Mouse (Mus musculus) heart, embryonic 10.5 days (tissue): ENCODE measurements around the gene St5. TPM values are rescaled to one million over a fixed set of nuclear protein-coding genes. Genes with fewer than 3 reads are reported as not detected.

Source experiments
- DNase-seq: peaks from one replicate; pipeline ENCODE4 v3.0.0-alpha.2; 2017; ENCODE audit warnings: low spot score
- H3K27ac ChIP-seq: fragments of 300-500 bp; sonication (generic); 2 replicates; pipeline ENCODE4 v1.5.1; 2016; ENCODE audit warnings: mild to moderate bottlenecking
- H3K27me3 ChIP-seq: fragments of 300-500 bp; sonication (generic); 2 replicates; pipeline ENCODE4 v1.6.1; 2016; ENCODE audit warnings: mild to moderate bottlenecking; ENCODE audit not compliant: poor library complexity, insufficient read depth, severe bottlenecking
- H3K36me3 ChIP-seq: fragments of 300-500 bp; sonication (generic); 2 replicates; pipeline ENCODE4 v1.6.1; 2016; ENCODE audit warnings: mild to moderate bottlenecking, moderate library complexity
- H3K4me1 ChIP-seq: fragments of 300-500 bp; sonication (generic); 2 replicates; pipeline ENCODE4 v1.6.1; 2016; ENCODE audit warnings: mild to moderate bottlenecking
- H3K4me3 ChIP-seq: fragments of 300-500 bp; sonication (generic); 2 replicates; pipeline ENCODE4 v1.5.1; 2016; ENCODE audit warnings: mild to moderate bottlenecking, moderate library complexity
- H3K9me3 ChIP-seq: fragments of 300-500 bp; sonication (generic); 2 replicates; pipeline ENCODE4 v1.6.1; 2016; ENCODE audit warnings: mild to moderate bottlenecking, moderate library complexity
- WGBS: fragments of 180-500 bp; shearing (Covaris S2); methylation state at CpG from one replicate; pipeline ENCODE4 v1.1.7; 2016; 5-methylcytosine and 5-hydroxymethylcytosine counted together
- polyA plus RNA-seq: library from polyadenylated mRNA; unstranded; fragments of >200 nt; fragmentation: Nextera tagmentation; extraction: Ambion mirVana; gene quantifications from 2 replicates; pipeline ENCODE4 v1.2.1, GENCODE M21; 2016

St5 gene
- polyA plus RNA-seq, 1 experiment from 2014 or later, result 39.9 TPM

DNA sequence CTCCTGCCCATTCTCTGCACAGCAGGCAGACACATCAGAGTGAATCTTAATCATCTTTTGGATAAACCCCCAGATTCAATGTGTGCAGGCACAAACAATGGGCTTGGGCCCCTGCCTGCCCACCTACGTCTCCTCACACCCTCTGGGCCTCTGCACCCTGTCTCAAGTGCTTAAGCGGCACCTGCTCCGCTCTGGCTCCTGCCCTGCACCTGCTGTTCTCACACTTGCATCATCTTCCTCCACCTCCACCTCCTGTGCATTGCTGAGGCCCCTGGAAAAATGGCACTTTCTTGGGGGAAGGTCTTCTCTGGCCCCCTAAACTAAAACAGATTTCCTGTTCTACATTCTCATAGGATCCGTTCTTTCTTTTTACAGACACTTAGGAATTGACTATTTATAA is 169.5 kb downstream of the St5 start:
- Histone ChIP-seq H3K27me3 (no peaks in the 10 kb centered on the region), H3K4me1 (peaks cover 18% of the 10 kb centered on the region), H3K27ac (no peak overlapping the region), H3K4me3 (no peak overlapping the region), H3K36me3 (peaks cover 86% of the 10 kb centered on the region), H3K9me3 (no peaks in the 10 kb centered on the region)
- WGBS, result 87% methylated on average over 4 of the region's 4 CpGs
- DNase-seq, result no peak

DNA sequence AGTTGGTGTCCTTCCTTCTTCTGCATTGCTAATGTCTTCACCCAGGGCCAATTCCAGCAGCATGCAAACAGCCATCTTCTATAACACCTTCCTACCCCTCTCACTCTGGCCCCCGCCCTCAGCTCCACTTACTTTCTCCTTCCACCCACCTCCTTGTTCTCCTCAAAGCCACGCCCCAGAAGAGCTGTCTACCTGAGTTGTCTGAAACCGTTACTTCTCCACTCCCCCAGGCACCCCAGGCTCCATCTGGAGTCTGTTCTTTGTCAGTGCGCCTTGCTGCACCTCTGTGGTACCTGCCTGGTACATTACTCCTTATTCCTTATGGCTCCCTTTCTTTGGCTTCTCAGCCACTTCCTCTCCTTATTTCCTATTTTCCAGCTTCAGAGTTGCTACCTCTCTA is 170.3 kb downstream of the St5 start:
- no peak for DNase-seq
- 77% methylated on average over 4 of the region's 4 CpGs for WGBS
- no peak overlapping the region for H3K4me3 ChIP-seq
- H3K36me3 ChIP-seq, result peaks cover 80% of the 10 kb centered on the region
- no peak overlapping the region for H3K27ac ChIP-seq
- H3K4me1 ChIP-seq, result peaks cover 21% of the 10 kb centered on the region
- H3K9me3 ChIP-seq, result no peaks in the 10 kb centered on the region
- H3K27me3 ChIP-seq, result no peaks in the 10 kb centered on the region

DNA sequence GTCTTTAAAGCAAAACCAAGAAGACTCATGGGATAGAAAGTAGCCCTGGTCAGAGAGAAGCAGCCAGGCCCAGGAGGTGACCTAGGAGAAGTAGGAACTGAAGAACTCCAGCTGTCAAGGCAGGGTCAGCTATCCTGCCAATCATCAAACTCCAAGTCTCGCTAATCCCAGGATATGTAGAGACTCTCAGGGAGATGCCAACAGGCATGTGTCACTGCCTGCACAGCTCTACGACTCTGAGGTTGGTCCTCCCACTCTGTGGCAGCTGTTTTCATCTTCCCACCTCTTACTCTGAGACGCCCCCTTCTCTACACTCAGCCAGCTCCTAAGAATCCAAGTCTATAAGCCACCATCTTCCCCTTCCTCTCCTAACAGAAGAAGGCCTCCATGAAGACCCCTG is 170.7 kb downstream of the St5 start:
- Histone ChIP-seq H3K27ac (no peak overlapping the region), H3K9me3 (no peaks in the 10 kb centered on the region), H3K4me3 (no peak overlapping the region), H3K36me3 (peaks cover 79% of the 10 kb centered on the region), H3K27me3 (no peaks in the 10 kb centered on the region), H3K4me1 (peaks cover 21% of the 10 kb centered on the region)
- WGBS, result 57% methylated on average over 3 of the region's 3 CpGs
- DNase-seq, result no peak

DNA sequence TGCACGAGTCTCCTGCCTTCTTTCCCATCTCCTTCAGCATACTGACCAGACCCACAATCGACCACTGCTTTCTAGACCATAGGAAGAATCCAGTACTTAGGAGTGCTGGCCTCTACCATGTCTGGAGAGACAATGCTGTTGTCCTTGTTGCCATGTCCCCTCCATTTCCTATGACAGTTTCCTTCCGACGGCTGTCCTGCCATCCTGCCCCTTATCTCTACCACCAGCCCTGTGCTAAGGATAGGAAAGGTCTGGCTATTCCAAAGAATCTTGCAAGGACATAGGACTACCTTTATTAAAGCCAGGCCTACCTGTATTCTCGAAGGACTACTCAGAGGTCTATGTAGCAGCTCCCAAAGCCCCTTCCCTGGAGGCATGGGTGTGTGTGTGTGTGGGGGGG is 171.9 kb downstream of the St5 start:
- Histone ChIP-seq H3K9me3 (no peaks in the 10 kb centered on the region), H3K4me1 (peaks cover 25% of the 10 kb centered on the region), H3K27ac (0 out of 2 replicates have a peak overlapping the region, but pooled peaks have one; percentile 6), H3K4me3 (no peak overlapping the region), H3K36me3 (peaks cover 77% of the 10 kb centered on the region), H3K27me3 (no peaks in the 10 kb centered on the region)
- WGBS, result 54% methylated on average over 5 of the region's 5 CpGs
- DNase-seq, result no peak

GRCm38 (mm10) chr7:109529741-109530140 is 173.7 kb downstream of the St5 start:
- 86% methylated on average over 2 of the region's 2 CpGs for WGBS
- Histone ChIP-seq H3K36me3 (peaks cover 72% of the 10 kb centered on the region), H3K27ac (no peak overlapping the region), H3K4me3 (no peak overlapping the region), H3K4me1 (peaks cover 32% of the 10 kb centered on the region), H3K27me3 (no peaks in the 10 kb centered on the region), H3K9me3 (no peaks in the 10 kb centered on the region)
- DNase-seq, result no peak

DNA sequence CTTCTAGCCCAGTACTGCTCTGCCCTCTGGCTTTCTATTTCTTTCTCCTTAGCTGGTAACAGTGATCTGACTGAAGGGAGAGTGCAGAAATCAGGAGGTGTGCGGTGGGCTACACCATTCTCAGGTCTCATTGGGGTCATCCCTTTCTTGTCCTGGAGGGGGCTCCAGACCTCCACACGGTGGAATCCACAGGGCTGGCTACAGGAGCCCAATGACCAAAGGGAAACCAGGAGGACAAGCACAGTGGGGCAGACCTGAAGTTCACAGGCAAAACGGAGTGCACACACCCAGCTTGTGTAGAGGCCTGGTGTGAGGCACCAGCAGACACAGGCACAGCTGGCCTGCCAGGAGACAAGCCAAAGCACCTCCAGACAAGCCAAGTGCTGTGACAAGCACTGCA is 175.0 kb downstream of the St5 start:
- H3K4me1 ChIP-seq, result peaks cover 32% of the 10 kb centered on the region
- H3K36me3 ChIP-seq, result peaks cover 74% of the 10 kb centered on the region
- H3K27ac ChIP-seq, result 0 out of 2 replicates have a peak overlapping the region, but pooled peaks have one; percentile 24
- peak; percentile 84 for DNase-seq
- WGBS, result 20% methylated on average over 3 of the region's 3 CpGs
- H3K27me3 ChIP-seq, result no peaks in the 10 kb centered on the region
- H3K4me3 ChIP-seq, result no peak overlapping the region
- H3K9me3 ChIP-seq, result no peaks in the 10 kb centered on the region

DNA sequence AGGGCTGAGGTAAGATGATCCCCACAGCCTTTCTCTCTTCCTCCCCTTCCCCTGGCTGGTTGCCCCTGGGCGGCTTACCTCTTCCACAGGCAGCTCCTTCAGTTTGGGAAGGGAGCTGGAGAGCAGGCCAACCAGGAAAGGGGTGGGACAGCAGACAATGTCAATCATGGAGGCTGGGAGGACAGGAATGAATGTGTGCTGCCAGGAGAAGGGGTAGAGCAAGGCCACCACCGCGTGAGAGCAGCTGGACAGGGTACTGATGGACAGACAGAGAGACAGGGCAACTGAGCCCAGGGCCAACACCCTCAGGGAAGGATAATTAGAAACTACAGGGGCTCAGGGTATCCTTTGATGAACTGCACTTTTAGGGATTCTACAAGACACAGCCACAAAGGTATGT is 175.9 kb downstream of the St5 start:
- Histone ChIP-seq H3K4me3 (no peak overlapping the region), H3K4me1 (peaks cover 24% of the 10 kb centered on the region), H3K27me3 (no peaks in the 10 kb centered on the region), H3K9me3 (no peaks in the 10 kb centered on the region), H3K27ac (no peak overlapping the region), H3K36me3 (peaks cover 76% of the 10 kb centered on the region)
- DNase-seq, result no peak
- WGBS, result 74% methylated on average over 3 of the region's 3 CpGs

GRCm38 (mm10) chr7:109525740-109526663 is 177.4 kb downstream of the St5 start:
- no peak for DNase-seq
- no peak overlapping the region for H3K4me3 ChIP-seq
- peaks cover 78% of the 10 kb centered on the region for H3K36me3 ChIP-seq
- H3K27me3 ChIP-seq, result no peaks in the 10 kb centered on the region
- 55% methylated on average over 16 of the region's 16 CpGs for WGBS
- peak overlapping the region; percentile 42; the same call in 1 of the 2 replicates for H3K27ac ChIP-seq
- no peaks in the 10 kb centered on the region for H3K9me3 ChIP-seq
- peaks cover 17% of the 10 kb centered on the region for H3K4me1 ChIP-seq

DNA sequence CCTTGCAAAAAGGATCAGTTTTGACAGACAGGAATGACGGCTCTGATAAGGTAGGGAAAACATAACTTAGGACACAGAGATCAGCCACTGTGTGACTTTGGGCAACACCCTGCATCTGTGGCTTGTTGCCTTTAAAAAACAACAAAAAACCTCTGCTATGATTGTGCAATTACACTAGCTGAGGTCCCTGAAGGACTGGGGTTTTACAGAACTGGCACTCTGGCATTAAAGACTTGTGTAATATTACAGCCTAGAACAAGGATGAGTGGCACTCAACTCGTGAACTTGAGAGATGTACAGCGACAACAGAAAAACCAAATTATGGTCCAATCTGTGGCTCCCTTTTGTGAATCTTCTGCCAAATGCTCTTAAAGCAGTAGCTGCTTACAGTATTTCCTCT is 178.6 kb downstream of the St5 start:
- 86% methylated on average over 3 of the region's 3 CpGs for WGBS
- peaks cover 28% of the 10 kb centered on the region for H3K4me1 ChIP-seq
- H3K27ac ChIP-seq, result no peak overlapping the region
- H3K27me3 ChIP-seq, result no peaks in the 10 kb centered on the region
- DNase-seq, result no peak
- no peak overlapping the region for H3K4me3 ChIP-seq
- H3K9me3 ChIP-seq, result no peaks in the 10 kb centered on the region
- H3K36me3 ChIP-seq, result peaks cover 75% of the 10 kb centered on the region

GRCm38 (mm10) chr7:109524442-109524744 is 179.0 kb downstream of the St5 start:
- peaks cover 28% of the 10 kb centered on the region for H3K4me1 ChIP-seq
- H3K27ac ChIP-seq, result no peak overlapping the region
- no peak overlapping the region for H3K4me3 ChIP-seq
- DNase-seq, result no peak
- no peaks in the 10 kb centered on the region for H3K27me3 ChIP-seq
- no peaks in the 10 kb centered on the region for H3K9me3 ChIP-seq
- peaks cover 71% of the 10 kb centered on the region for H3K36me3 ChIP-seq

GRCm38 (mm10) chr7:109523741-109524441 is 179.5 kb downstream of the St5 start:
- H3K9me3 ChIP-seq, result no peaks in the 10 kb centered on the region
- no peak overlapping the region for H3K27ac ChIP-seq
- peaks cover 71% of the 10 kb centered on the region for H3K36me3 ChIP-seq
- DNase-seq, result no peak
- no peaks in the 10 kb centered on the region for H3K27me3 ChIP-seq
- H3K4me3 ChIP-seq, result no peak overlapping the region
- peaks cover 28% of the 10 kb centered on the region for H3K4me1 ChIP-seq
- 64% methylated on average over 6 of the region's 6 CpGs for WGBS

GRCm38 (mm10) chr7:109523304-109523703 is 180.1 kb downstream of the St5 start:
- no peak for DNase-seq
- H3K27me3 ChIP-seq, result no peaks in the 10 kb centered on the region
- H3K4me3 ChIP-seq, result no peak overlapping the region
- peaks cover 71% of the 10 kb centered on the region for H3K36me3 ChIP-seq
- no peaks in the 10 kb centered on the region for H3K9me3 ChIP-seq
- WGBS, result 64% methylated on average over 2 of the region's 2 CpGs
- H3K27ac ChIP-seq, result no peak overlapping the region
- H3K4me1 ChIP-seq, result peaks cover 25% of the 10 kb centered on the region

DNA sequence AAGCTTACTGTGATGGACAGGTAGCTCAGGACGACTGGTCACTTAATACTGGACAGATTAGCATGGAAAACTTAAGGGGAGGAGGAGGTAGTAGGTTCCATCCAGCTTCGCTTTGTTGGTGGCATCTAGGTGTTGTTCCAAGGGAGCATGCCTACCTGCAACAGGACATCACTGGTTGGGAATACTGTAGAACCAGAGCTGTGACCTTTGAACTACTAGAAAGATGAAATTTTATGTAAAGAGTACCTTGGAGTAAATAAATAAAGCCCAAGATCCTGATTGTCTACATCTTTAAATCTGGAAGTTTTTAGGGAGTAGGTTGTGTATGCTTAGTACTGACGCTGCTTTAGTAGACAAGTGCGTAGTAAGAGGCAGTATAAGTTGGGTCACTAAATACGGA is 181.3 kb downstream of the St5 start:
- Histone ChIP-seq H3K4me3 (no peak overlapping the region), H3K4me1 (peaks cover 28% of the 10 kb centered on the region), H3K9me3 (no peaks in the 10 kb centered on the region), H3K36me3 (peaks cover 62% of the 10 kb centered on the region), H3K27me3 (no peaks in the 10 kb centered on the region), H3K27ac (no peak overlapping the region)
- WGBS, result 80% methylated on average over 5 of the region's 5 CpGs
- no peak for DNase-seq
